ENCODE assay signal across 8 mouse cellular contexts in genomic region chr3:79542585-79542984, GRCm38 (mm10). TPM values are rescaled to one million over a fixed set of nuclear protein-coding genes. Genes with fewer than 3 reads are reported as not detected.
DNase-seq lines count a peak whose midpoint lies in the region; ATAC-seq lines count a peak whose summit lies in the region.

No protein-coding gene starts in this region.

- no peak overlapping the region for H3K9ac ChIP-seq in neural tube, embryonic 15.5 days (replicated peaks)

- no peaks in the 10 kb centered on the region for H3K9me3 ChIP-seq in neural tube, embryonic 15.5 days (replicated peaks)

- ATAC-seq in neural tube, embryonic 15.5 days (ENCODE audit: low FRiP score), result no peak
- no peak for ATAC-seq in CD4-positive, CD25-positive, alpha-beta regulatory T cell, adult 4 months

- WGBS in neural tube, embryonic 15.5 days, result 43% methylated on average over 6 of the region's 6 CpGs

- no peak overlapping the region for H3K4me2 ChIP-seq in neural tube, embryonic 15.5 days

- DNase-seq in neural tube, embryonic 10.5 days (ENCODE audit: extremely low spot score, low spot score), result peak; percentile 19
- peak; percentile 83 for DNase-seq in cerebellum, adult 9-11 months
- peak; percentile 74 to 76 for DNase-seq in kidney, postnatal 36 days
- no peak for DNase-seq in retina, embryonic 14.5 days (ENCODE audit: low spot score)
- DNase-seq in thymus, postnatal 10 days (ENCODE audit: low spot score in 2 of 2), result no peak
- no peak for DNase-seq in urinary bladder, postnatal 10 days (ENCODE audit: low spot score)

- no peak overlapping the region for H3K4me3 ChIP-seq in neural tube, embryonic 15.5 days (replicated peaks)

- H3K36me3 ChIP-seq in neural tube, embryonic 15.5 days, result no peaks in the 10 kb centered on the region

- no peak overlapping the region for H3K27ac ChIP-seq in neural tube, embryonic 15.5 days (replicated peaks)

- H3K27me3 ChIP-seq in neural tube, embryonic 15.5 days (replicated peaks), result no peaks in the 10 kb centered on the region

- H3K4me1 ChIP-seq in neural tube, embryonic 15.5 days, result no peaks in the 10 kb centered on the region

RNA-seq across cellular contexts. Expression of gene Fnip2, which starts 25.0 kb away (rescaled TPM):
- polyA plus RNA-seq in neural tube, embryonic 15.5 days (2015; fragmentation: Nextera tagmentation; extraction: Ambion mirVana), result 5.6 and 7.3 TPM in 2 replicates
- under 1 TPM; 0.51 to 0.58 TPM for polyA plus RNA-seq in CD4-positive, CD25-positive, alpha-beta regulatory T cell, adult 4 months (2017; shearing (Covaris generic))

RNA-seq across cellular contexts. Expression of gene Ppid, which starts 48.6 kb away (rescaled TPM):
- polyA plus RNA-seq in neural tube, embryonic 15.5 days (2015; fragmentation: Nextera tagmentation; extraction: Ambion mirVana), result 158 and 164 TPM in 2 replicates
- 100 to 1,000 TPM; 127 to 128 TPM for polyA plus RNA-seq in CD4-positive, CD25-positive, alpha-beta regulatory T cell, adult 4 months (2017; shearing (Covaris generic))

Comparison
In these comparisons a context has a peak if more than half of its experiments do, and no peak if none do; other contexts are left out.
1. DNase-seq: peak in neural tube, embryonic 10.5 days (single experiment), cerebellum, adult 9-11 months (single experiment) and kidney, postnatal 36 days (2 of 2); none in retina, embryonic 14.5 days (single experiment), thymus, postnatal 10 days (0 of 2) and urinary bladder, postnatal 10 days (single experiment).